Mouse (Mus musculus) olfactory bulb, adult 2 months (tissue): Measurements from ENCODE around the gene Gabpa. TPM values are rescaled to one million over a fixed set of nuclear protein-coding genes. Genes with fewer than 3 reads are reported as not detected.

Experiments
- H3K27ac ChIP-seq: fragments of 200-500 bp; 2 replicates; pipeline ENCODE4 v1.5.1; 2012; ENCODE audit warnings: low read depth, low read length; ENCODE audit not compliant: insufficient read depth
- H3K4me1 ChIP-seq: fragments of 200-500 bp; 2 replicates; pipeline ENCODE4 v1.6.1; 2012; ENCODE audit warnings: low read length; ENCODE audit not compliant: control insufficient read depth, insufficient read depth
- H3K4me3 ChIP-seq: fragments of 200-500 bp; 2 replicates; pipeline ENCODE4 v1.5.1; 2012; ENCODE audit warnings: mild to moderate bottlenecking, low read depth, low read length, moderate library complexity; ENCODE audit not compliant: insufficient read depth
- CTCF ChIP-seq: fragments of 200-500 bp; IDR thresholded peaks from 2 replicates; pipeline ENCODE4 v1.5.1; 2012; ENCODE audit warnings: low read depth, mild to moderate bottlenecking, low read length, moderate library complexity; ENCODE audit not compliant: insufficient read depth
- POLR2A ChIP-seq: fragments of 200-500 bp; IDR thresholded peaks from 2 replicates; pipeline ENCODE4 v1.6.1; 2012; ENCODE audit warnings: mild to moderate bottlenecking, low read depth, low read length, moderate library complexity; ENCODE audit not compliant: insufficient read depth
- WGBS: fragments of 180-500 bp; shearing (Covaris S2); methylation state at CpG from one replicate; pipeline ENCODE4 v1.1.7; 2018; 5-methylcytosine and 5-hydroxymethylcytosine counted together
- polyA plus RNA-seq: library from polyadenylated mRNA; stranded (reverse); fragments of >200 nt; gene quantifications from 2 replicates; pipeline ENCODE4 v1.2.4, GENCODE M21; 2012; ENCODE audit warnings: low replicate concordance; ENCODE audit not compliant: missing spikeins, insufficient read depth, insufficient read length

Gabpa gene
- polyA plus RNA-seq, 1 experiment = 390 TPM

- no peak overlapping the region for H3K27ac ChIP-seq
- WGBS = 97% methylated on average over 7 of the region's 7 CpGs
These were observed 26.9 kb upstream of the Gabpa start for GRCm38 (mm10) chr16:84807874-84808273.

GRCm38 (mm10) chr16:84810254-84810653, 24.5 kb upstream of the Gabpa start:
- Histone ChIP-seq H3K4me1 (no peaks in the 10 kb centered on the region), H3K27ac (no peak overlapping the region), H3K4me3 (no peak overlapping the region)
- TF ChIP-seq POLR2A (no peak), CTCF (no peak)
- 95% methylated on average over 1 of the region's 1 CpGs for WGBS

More at GRCm38 (mm10) chr16:84807874-84808273, 26.9 kb upstream of the Gabpa start:
- H3K4me1 ChIP-seq = no peaks in the 10 kb centered on the region
- no peak for TF ChIP-seq POLR2A
- H3K4me3 ChIP-seq = no peak overlapping the region

- H3K4me1 ChIP-seq = no peaks in the 10 kb centered on the region
- H3K4me3 ChIP-seq = no peak overlapping the region
- no peak for TF ChIP-seq POLR2A
- no peak for TF ChIP-seq CTCF
- WGBS = 75% methylated on average over 8 of the region's 8 CpGs
- no peak overlapping the region for H3K27ac ChIP-seq
These were observed 20.9 kb upstream of the Gabpa start for GRCm38 (mm10) chr16:84813852-84814251.

- Histone ChIP-seq H3K4me1 (no peaks in the 10 kb centered on the region), H3K27ac (no peak overlapping the region), H3K4me3 (no peak overlapping the region)
- 89% methylated on average over 8 of the region's 8 CpGs for WGBS
- no peak for TF ChIP-seq POLR2A
- TF ChIP-seq CTCF = no peak
These were observed 20.2 kb upstream of the Gabpa start for GRCm38 (mm10) chr16:84814511-84814910.

- Histone ChIP-seq H3K27ac (no peak overlapping the region), H3K4me1 (no peaks in the 10 kb centered on the region), H3K4me3 (no peak overlapping the region)
- TF ChIP-seq POLR2A = no peak
- TF ChIP-seq CTCF = no peak
- WGBS = 31% methylated on average over 7 of the region's 7 CpGs
These were observed 17.3 kb upstream of the Gabpa start for GRCm38 (mm10) chr16:84817423-84817822.

GRCm38 (mm10) chr16:84825009-84825408, 9.7 kb upstream of the Gabpa start:
- Histone ChIP-seq H3K4me3 (no peak overlapping the region), H3K4me1 (no peaks in the 10 kb centered on the region), H3K27ac (no peak overlapping the region)
- TF ChIP-seq POLR2A (no peak), CTCF (no peak)
- WGBS = 40% methylated on average over 6 of the region's 6 CpGs

- no peak overlapping the region for H3K4me3 ChIP-seq
- no peak for TF ChIP-seq CTCF
- TF ChIP-seq POLR2A = no peak
- no peak overlapping the region for H3K27ac ChIP-seq
- 74% methylated on average over 5 of the region's 5 CpGs for WGBS
- H3K4me1 ChIP-seq = peaks cover 4% of the 10 kb centered on the region
These were observed 3.0 kb upstream of the Gabpa start for GRCm38 (mm10) chr16:84831696-84832095.

- peaks cover 10% of the 10 kb centered on the region for H3K4me1 ChIP-seq
- no peak overlapping the region for H3K4me3 ChIP-seq
- no peak for TF ChIP-seq CTCF
- TF ChIP-seq POLR2A = no peak
- no peak overlapping the region for H3K27ac ChIP-seq
- 52% methylated on average over 5 of the region's 5 CpGs for WGBS
These were observed 2.0 kb upstream of the Gabpa start for GRCm38 (mm10) chr16:84832736-84833135.

GRCm38 (mm10) chr16:84834344-84834743, 381 bp upstream of the Gabpa start:
- peak overlapping the region; percentile 85 for H3K27ac ChIP-seq
- TF ChIP-seq CTCF = no peak
- WGBS = under 1% methylated on average over 22 of the region's 22 CpGs
- H3K4me1 ChIP-seq = peaks cover 10% of the 10 kb centered on the region
- H3K4me3 ChIP-seq = peak overlapping the region; percentile 98

GRCm38 (mm10) chr16:84835441-84835822, 707 bp downstream of the Gabpa start, which contains the start of gene Atp5j:
TSS of gene Atp5j (minus strand) at chr16:84835625.
- WGBS = under 1% methylated on average over 53 of the region's 57 CpGs
- TF ChIP-seq CTCF = no peak
- TF ChIP-seq POLR2A = no peak; the same call in 1 of the 2 replicates

More at GRCm38 (mm10) chr16:84835441-84835822, 707 bp downstream of the Gabpa start, which contains the start of gene Atp5j:
- Histone ChIP-seq H3K27ac (peak within 1 kb of the TSS; percentile 85), H3K4me1 (peaks cover 10% of the 10 kb centered on the region), H3K4me3 (peak within 1 kb of the TSS; percentile 98)
